Mouse (Mus musculus) hindbrain, embryonic 12.5 days (tissue): ENCODE results near the gene Frem3. TPM values are rescaled to one million over a fixed set of nuclear protein-coding genes. Genes with fewer than 3 reads are reported as not detected.

Experiments used
- ATAC-seq: fragments of 200-750 bp; cut with Nextera tagmentation; 2 replicates; pipeline ENCODE4 v1.8.0; 2017; ENCODE audit warnings: moderate TSS enrichment; ENCODE audit not compliant: low FRiP score
- H3K27ac ChIP-seq: fragments of 300-500 bp; sonication (generic); 2 replicates; pipeline ENCODE4 v1.5.1; 2016; ENCODE audit warnings: mild to moderate bottlenecking
- H3K27me3 ChIP-seq: fragments of 300-500 bp; sonication (generic); 2 replicates; pipeline ENCODE4 v1.6.1; 2016; ENCODE audit warnings: mild to moderate bottlenecking
- H3K36me3 ChIP-seq: fragments of 300-500 bp; sonication (generic); 2 replicates; pipeline ENCODE4 v1.6.1; 2016; ENCODE audit warnings: mild to moderate bottlenecking
- H3K4me1 ChIP-seq: fragments of 300-500 bp; sonication (generic); 2 replicates; pipeline ENCODE4 v1.6.1; 2016
- H3K4me2 ChIP-seq: fragments of 300-500 bp; sonication (generic); replicated peaks from 2 replicates; pipeline ENCODE4 v1.6.1; 2016; ENCODE audit warnings: mild to moderate bottlenecking
- H3K4me3 ChIP-seq: fragments of 300-500 bp; sonication (generic); 2 replicates; pipeline ENCODE4 v1.5.1; 2016; ENCODE audit warnings: mild to moderate bottlenecking
- H3K9ac ChIP-seq: fragments of 300-500 bp; sonication (generic); 2 replicates; pipeline ENCODE4 v1.6.1; 2016; ENCODE audit warnings: mild to moderate bottlenecking, moderate library complexity
- H3K9me3 ChIP-seq: fragments of 300-500 bp; sonication (generic); replicated peaks from 2 replicates; pipeline ENCODE4 v1.6.1; 2016; ENCODE audit warnings: mild to moderate bottlenecking
- WGBS: fragments of 180-500 bp; shearing (Covaris S2); methylation state at CpG from one replicate; pipeline ENCODE4 v1.1.7; 2016; 5-methylcytosine and 5-hydroxymethylcytosine counted together
- polyA plus RNA-seq: library from polyadenylated mRNA; unstranded; fragments of >200 nt; fragmentation: Nextera tagmentation; extraction: Ambion mirVana; gene quantifications from 2 replicates; pipeline ENCODE4 v1.2.1, GENCODE M21; 2016

Frem3 gene
- polyA plus RNA-seq, 1 experiment from 2014 or later, result not detected

GRCm38 (mm10) chr8:80611441-80611751 is 516 bp downstream of the Frem3 start:
- no peak for ATAC-seq
- Histone ChIP-seq H3K9ac (no peak overlapping the region), H3K36me3 (no peaks in the 10 kb centered on the region), H3K27ac (no peak overlapping the region), H3K27me3 (peaks cover 26% of the 10 kb centered on the region), H3K4me2 (peak overlapping the region; percentile 46), H3K4me1 (peaks cover 6% of the 10 kb centered on the region; the same call in 1 of the 2 replicates), H3K9me3 (no peaks in the 10 kb centered on the region), H3K4me3 (peak overlapping the region; percentile 6)
- WGBS, result 5% methylated on average over 12 of the region's 12 CpGs

GRCm38 (mm10) chr8:80619787-80620186 is 8.9 kb downstream of the Frem3 start:
- Histone ChIP-seq H3K27me3 (no peaks in the 10 kb centered on the region), H3K9me3 (no peaks in the 10 kb centered on the region), H3K4me3 (no peak overlapping the region), H3K4me1 (no peaks in the 10 kb centered on the region), H3K27ac (no peak overlapping the region), H3K9ac (no peak overlapping the region), H3K36me3 (no peaks in the 10 kb centered on the region), H3K4me2 (no peak overlapping the region)
- no peak for ATAC-seq
- 56% methylated on average over 3 of the region's 3 CpGs for WGBS

- H3K9me3 ChIP-seq, result no peaks in the 10 kb centered on the region
- H3K4me2 ChIP-seq, result no peak overlapping the region
- H3K4me3 ChIP-seq, result no peak overlapping the region
- ATAC-seq, result no peak
- no peak overlapping the region for H3K27ac ChIP-seq
- H3K4me1 ChIP-seq, result no peaks in the 10 kb centered on the region
- no peaks in the 10 kb centered on the region for H3K27me3 ChIP-seq
- no peaks in the 10 kb centered on the region for H3K36me3 ChIP-seq
- 74% methylated on average over 6 of the region's 6 CpGs for WGBS
- no peak overlapping the region for H3K9ac ChIP-seq
Observed at GRCm38 (mm10) chr8:80647394-80647793, 36.5 kb downstream of the Frem3 start.

GRCm38 (mm10) chr8:80657639-80658038 is 46.8 kb downstream of the Frem3 start:
- ATAC-seq, result peak; percentile 48; the same call in 1 of the 2 replicates
- H3K4me2 ChIP-seq, result no peak overlapping the region
- H3K9ac ChIP-seq, result no peak overlapping the region
- H3K9me3 ChIP-seq, result no peaks in the 10 kb centered on the region
- H3K27me3 ChIP-seq, result no peaks in the 10 kb centered on the region
- no peak overlapping the region for H3K4me3 ChIP-seq
- H3K27ac ChIP-seq, result no peak overlapping the region
- 41% methylated on average over 4 of the region's 4 CpGs for WGBS
- no peaks in the 10 kb centered on the region for H3K36me3 ChIP-seq
- H3K4me1 ChIP-seq, result 0 out of 2 replicates have a peak, but pooled peaks cover 4% of the 10 kb centered on the region

- H3K4me2 ChIP-seq, result no peak overlapping the region
- 82% methylated on average over 4 of the region's 4 CpGs for WGBS
- H3K27ac ChIP-seq, result no peak overlapping the region
- no peak overlapping the region for H3K9ac ChIP-seq
- no peak overlapping the region for H3K4me3 ChIP-seq
- no peaks in the 10 kb centered on the region for H3K27me3 ChIP-seq
- 0 out of 2 replicates have a peak, but pooled peaks cover 4% of the 10 kb centered on the region for H3K4me1 ChIP-seq
- H3K36me3 ChIP-seq, result no peaks in the 10 kb centered on the region
- ATAC-seq, result no peak
- H3K9me3 ChIP-seq, result no peaks in the 10 kb centered on the region
Observed at GRCm38 (mm10) chr8:80661055-80661454, 50.2 kb downstream of the Frem3 start.

- Histone ChIP-seq H3K4me1 (no peaks in the 10 kb centered on the region), H3K27ac (no peak overlapping the region), H3K9ac (no peak overlapping the region), H3K9me3 (no peaks in the 10 kb centered on the region), H3K27me3 (no peaks in the 10 kb centered on the region), H3K4me2 (no peak overlapping the region), H3K4me3 (no peak overlapping the region), H3K36me3 (no peaks in the 10 kb centered on the region)
- no peak for ATAC-seq
- WGBS, result 79% methylated on average over 3 of the region's 3 CpGs
Observed at GRCm38 (mm10) chr8:80663476-80663875, 52.6 kb downstream of the Frem3 start.

GRCm38 (mm10) chr8:80669277-80669901 is 58.5 kb downstream of the Frem3 start:
- 80% methylated on average over 17 of the region's 17 CpGs for WGBS
- no peak for ATAC-seq
- Histone ChIP-seq H3K4me3 (no peak overlapping the region), H3K9ac (no peak overlapping the region), H3K27me3 (no peaks in the 10 kb centered on the region), H3K4me2 (no peak overlapping the region), H3K9me3 (no peaks in the 10 kb centered on the region), H3K36me3 (no peaks in the 10 kb centered on the region), H3K4me1 (no peaks in the 10 kb centered on the region), H3K27ac (no peak overlapping the region)

- H3K27ac ChIP-seq, result no peak overlapping the region
- H3K9me3 ChIP-seq, result no peaks in the 10 kb centered on the region
- no peak overlapping the region for H3K4me2 ChIP-seq
- no peak overlapping the region for H3K9ac ChIP-seq
- ATAC-seq, result no peak
- no peak overlapping the region for H3K4me3 ChIP-seq
- 77% methylated on average over 5 of the region's 5 CpGs for whole genome bisulfite sequencing
- peaks cover 2% of the 10 kb centered on the region; the same call in 1 of the 2 replicates for H3K4me1 ChIP-seq
- no peaks in the 10 kb centered on the region for H3K27me3 ChIP-seq
- H3K36me3 ChIP-seq, result no peaks in the 10 kb centered on the region
Observed at GRCm38 (mm10) chr8:80682594-80682993, 71.7 kb downstream of the Frem3 start.

- ATAC-seq, result no peak
- Histone ChIP-seq H3K36me3 (no peaks in the 10 kb centered on the region), H3K27ac (no peak overlapping the region), H3K9me3 (no peaks in the 10 kb centered on the region), H3K9ac (no peak overlapping the region), H3K4me3 (no peak overlapping the region), H3K4me1 (peaks cover 2% of the 10 kb centered on the region; the same call in 1 of the 2 replicates), H3K4me2 (no peak overlapping the region), H3K27me3 (no peaks in the 10 kb centered on the region)
- 85% methylated on average over 5 of the region's 5 CpGs for WGBS
Observed at GRCm38 (mm10) chr8:80683756-80684335, 73.0 kb downstream of the Frem3 start.

- H3K4me2 ChIP-seq, result no peak overlapping the region
- no peak overlapping the region for H3K27ac ChIP-seq
- peaks cover 2% of the 10 kb centered on the region; the same call in 1 of the 2 replicates for H3K4me1 ChIP-seq
- no peaks in the 10 kb centered on the region for H3K36me3 ChIP-seq
- no peak overlapping the region for H3K4me3 ChIP-seq
- no peak overlapping the region for H3K9ac ChIP-seq
- 44% methylated on average over 4 of the region's 4 CpGs for WGBS
- no peaks in the 10 kb centered on the region for H3K9me3 ChIP-seq
- ATAC-seq, result no peak
- no peaks in the 10 kb centered on the region for H3K27me3 ChIP-seq
Observed at GRCm38 (mm10) chr8:80688141-80688540, 77.3 kb downstream of the Frem3 start.

GRCm38 (mm10) chr8:80710670-80711400 is 100.0 kb downstream of the Frem3 start:
- Histone ChIP-seq H3K27ac (no peak overlapping the region), H3K9me3 (0 out of 2 replicates have a peak, but pooled peaks cover 4% of the 10 kb centered on the region), H3K4me3 (no peak overlapping the region), H3K27me3 (no peaks in the 10 kb centered on the region), H3K9ac (no peak overlapping the region), H3K36me3 (peaks cover 58% of the 10 kb centered on the region), H3K4me1 (no peaks in the 10 kb centered on the region), H3K4me2 (no peak overlapping the region)
- 86% methylated on average over 4 of the region's 4 CpGs for WGBS
- no peak for ATAC-seq

- 77% methylated on average over 1 of the region's 1 CpGs for WGBS
- no peaks in the 10 kb centered on the region for H3K27me3 ChIP-seq
- H3K27ac ChIP-seq, result no peak overlapping the region
- no peak overlapping the region for H3K4me2 ChIP-seq
- no peak overlapping the region for H3K9ac ChIP-seq
- H3K4me3 ChIP-seq, result no peak overlapping the region
- ATAC-seq, result no peak
- H3K4me1 ChIP-seq, result no peaks in the 10 kb centered on the region
- H3K9me3 ChIP-seq, result 0 out of 2 replicates have a peak, but pooled peaks cover 4% of the 10 kb centered on the region
- H3K36me3 ChIP-seq, result peaks cover 54% of the 10 kb centered on the region
Observed at GRCm38 (mm10) chr8:80714461-80714860, 103.6 kb downstream of the Frem3 start.
